Mouse (Mus musculus) testis, adult 2 months (tissue): ENCODE data around the gene Ifih1. TPM values are rescaled to one million over a fixed set of nuclear protein-coding genes. Genes with fewer than 3 reads are reported as not detected.

Source experiments
- H3K27ac ChIP-seq: fragments of 200-500 bp; 2 replicates; pipeline ENCODE4 v1.5.1; 2012; ENCODE audit warnings: low read depth, low read length; ENCODE audit not compliant: control insufficient read depth, insufficient read depth
- H3K27me3 ChIP-seq: fragments of 200-500 bp; 2 replicates; pipeline ENCODE4 v1.6.1; 2012; ENCODE audit warnings: mild to moderate bottlenecking, low read length, moderate library complexity; ENCODE audit not compliant: control insufficient read depth, insufficient read depth
- H3K36me3 ChIP-seq: fragments of 200-500 bp; 2 replicates; pipeline ENCODE4 v1.6.1; 2012; ENCODE audit warnings: mild to moderate bottlenecking, low read length; ENCODE audit not compliant: control insufficient read depth, insufficient read depth
- H3K4me1 ChIP-seq: fragments of 200-500 bp; 2 replicates; pipeline ENCODE4 v1.6.1; 2012; ENCODE audit warnings: low read length; ENCODE audit not compliant: control insufficient read depth, insufficient read depth
- H3K4me3 ChIP-seq: fragments of 200-500 bp; 2 replicates; pipeline ENCODE4 v1.5.1; 2012; ENCODE audit warnings: low read depth, mild to moderate bottlenecking, low read length, moderate library complexity, mixed read lengths; ENCODE audit not compliant: control insufficient read depth
- CTCF ChIP-seq: fragments of 200-500 bp; IDR thresholded peaks from 2 replicates; pipeline ENCODE4 v1.5.1; 2012; ENCODE audit warnings: low read depth, mild to moderate bottlenecking, inconsistent platforms, low read length, moderate library complexity; ENCODE audit not compliant: control insufficient read depth, insufficient read depth, insufficient replicate concordance
- POLR2A ChIP-seq: fragments of 200-500 bp; IDR thresholded peaks from 2 replicates; pipeline ENCODE4 v1.6.1; 2012; ENCODE audit warnings: low read depth, mild to moderate bottlenecking, inconsistent platforms, low read length, moderate library complexity; ENCODE audit not compliant: control insufficient read depth
- polyA plus RNA-seq: library from polyadenylated mRNA; depleted of rRNA; stranded (reverse); fragments of >200 nt; gene quantifications from 2 replicates; pipeline ENCODE4 v1.2.3, GENCODE M21; 2012

Ifih1 gene
- polyA plus RNA-seq, 1 experiment, result 0.26 TPM

DNA sequence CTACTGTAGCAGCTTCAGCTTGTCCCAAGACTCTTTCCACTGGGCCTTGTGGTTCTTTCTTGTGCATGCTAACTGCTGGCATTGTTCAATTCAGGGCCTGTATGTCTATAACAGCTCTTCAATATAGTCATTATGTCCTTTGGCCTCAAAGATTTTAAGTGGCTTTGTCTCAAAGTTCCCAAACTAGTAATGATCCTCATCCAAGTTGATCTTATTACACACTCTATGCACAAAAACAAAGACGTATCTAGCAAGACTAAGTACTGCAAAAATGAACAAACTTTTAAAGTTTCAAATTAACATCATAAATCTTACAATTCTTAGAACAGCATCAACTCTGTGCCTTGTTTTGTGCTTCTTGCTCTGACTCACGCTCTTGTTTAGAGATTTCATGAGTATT, 51.6 kb downstream of the Ifih1 start:
- Histone ChIP-seq H3K27ac (no peak overlapping the region), H3K4me3 (no peak overlapping the region), H3K36me3 (no peaks in the 10 kb centered on the region), H3K4me1 (no peaks in the 10 kb centered on the region), H3K27me3 (no peaks in the 10 kb centered on the region)
- no peak for TF ChIP-seq CTCF
- TF ChIP-seq POLR2A, result no peak

DNA sequence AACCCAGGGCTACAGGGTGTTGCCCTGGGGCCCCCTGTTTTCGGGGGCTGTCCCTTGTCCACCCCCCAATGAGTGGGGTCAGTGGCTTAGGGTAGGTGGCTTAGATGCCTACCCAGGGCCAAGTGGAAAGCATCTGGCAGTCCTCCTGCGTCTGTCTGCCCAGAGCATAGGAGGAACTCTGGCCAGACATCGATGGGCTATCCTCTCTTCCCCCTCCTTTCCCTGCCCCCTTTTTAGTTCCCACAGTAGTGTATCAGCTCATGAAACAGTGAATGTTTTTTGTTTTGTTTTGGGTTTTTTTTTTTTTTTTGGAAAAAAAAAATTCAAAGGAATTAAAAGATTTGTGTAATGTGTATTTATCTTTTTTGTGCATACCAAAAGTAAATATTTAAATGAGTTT, 54.5 kb downstream of the Ifih1 start:
- Histone ChIP-seq H3K4me3 (no peak overlapping the region), H3K4me1 (no peaks in the 10 kb centered on the region), H3K27me3 (no peaks in the 10 kb centered on the region), H3K27ac (no peak overlapping the region), H3K36me3 (no peaks in the 10 kb centered on the region)
- TF ChIP-seq POLR2A (no peak), CTCF (no peak)

DNA sequence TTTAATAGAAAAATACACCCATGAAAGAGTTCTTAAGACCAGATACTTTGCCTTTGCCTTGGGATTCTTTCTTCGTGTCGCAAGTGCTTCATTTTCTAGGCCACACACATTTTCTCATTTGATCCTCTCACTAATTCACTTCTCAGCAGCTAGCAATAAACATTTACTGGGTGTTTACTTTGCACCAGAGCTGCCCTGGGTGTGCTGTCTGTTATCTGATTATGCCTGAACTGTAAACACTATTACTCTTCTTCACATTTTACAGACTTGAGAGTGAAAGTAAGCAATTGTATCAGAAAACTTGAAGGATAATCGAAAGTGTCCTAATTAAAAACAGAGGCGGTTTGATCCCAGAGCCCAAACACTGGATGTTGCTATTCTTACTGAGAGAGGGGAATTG, 56.7 kb downstream of the Ifih1 start:
- TF ChIP-seq CTCF (no peak), POLR2A (no peak)
- Histone ChIP-seq H3K36me3 (no peaks in the 10 kb centered on the region), H3K4me3 (no peak overlapping the region), H3K4me1 (no peaks in the 10 kb centered on the region), H3K27me3 (no peaks in the 10 kb centered on the region), H3K27ac (no peak overlapping the region)

DNA sequence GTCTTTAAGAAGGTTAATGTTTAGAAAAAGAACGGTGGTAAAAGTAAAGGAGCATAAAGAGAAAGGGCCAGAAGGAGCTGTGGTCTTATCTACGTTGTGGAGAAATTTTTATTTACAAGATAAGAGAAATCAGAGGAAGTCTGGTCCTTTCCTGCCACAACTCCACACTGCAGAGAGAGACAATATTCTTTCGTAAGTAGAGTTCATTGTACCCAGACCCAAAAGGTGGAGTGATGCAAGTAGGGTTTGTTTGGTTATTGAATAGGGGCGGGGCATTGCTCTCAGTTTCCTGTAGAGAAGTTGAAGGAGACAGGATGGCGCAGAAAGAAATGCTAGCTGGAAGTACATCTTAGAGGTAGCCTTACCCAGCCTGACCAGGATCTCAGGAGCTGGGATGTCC, 60.3 kb downstream of the Ifih1 start:
- Histone ChIP-seq H3K36me3 (no peaks in the 10 kb centered on the region), H3K27me3 (no peaks in the 10 kb centered on the region), H3K4me3 (no peak overlapping the region), H3K4me1 (no peaks in the 10 kb centered on the region), H3K27ac (no peak overlapping the region)
- no peak for TF ChIP-seq CTCF
- TF ChIP-seq POLR2A, result no peak

GRCm38 (mm10) chr2:62574962-62575361, 71.1 kb downstream of the Ifih1 start:
- TF ChIP-seq POLR2A, result no peak
- TF ChIP-seq CTCF, result no peak
- no peaks in the 10 kb centered on the region for H3K4me1 ChIP-seq
- H3K36me3 ChIP-seq, result no peaks in the 10 kb centered on the region
- no peaks in the 10 kb centered on the region for H3K27me3 ChIP-seq
- no peak overlapping the region for H3K4me3 ChIP-seq
- H3K27ac ChIP-seq, result no peak overlapping the region

- no peak for TF ChIP-seq POLR2A
- no peak for TF ChIP-seq CTCF
- H3K4me1 ChIP-seq, result no peaks in the 10 kb centered on the region
- H3K27ac ChIP-seq, result no peak overlapping the region
- H3K36me3 ChIP-seq, result no peaks in the 10 kb centered on the region
- H3K27me3 ChIP-seq, result no peaks in the 10 kb centered on the region
- H3K4me3 ChIP-seq, result no peak overlapping the region
Measured at GRCm38 (mm10) chr2:62574250-62574649, 71.8 kb downstream of the Ifih1 start.

DNA sequence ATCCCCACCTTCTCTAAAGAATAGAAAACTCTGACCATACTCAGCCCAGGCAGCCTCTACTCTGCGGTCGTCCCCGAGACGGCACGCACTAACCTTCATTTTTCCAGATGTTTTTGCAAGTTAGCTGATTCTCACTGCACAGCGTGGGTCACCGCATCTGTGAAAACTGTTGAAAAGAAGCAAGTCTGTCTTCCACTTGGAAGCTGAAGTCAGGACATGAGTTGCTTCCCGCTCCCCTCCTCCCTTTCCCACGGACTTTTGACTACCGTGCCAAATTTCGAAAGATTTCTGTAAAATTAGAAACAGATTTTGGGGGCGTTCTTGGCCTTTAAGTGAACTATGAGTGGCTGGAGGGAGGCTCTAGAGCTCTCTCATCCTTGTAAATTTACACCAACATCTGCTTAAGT, 72.3 kb downstream of the Ifih1 start, which contains the start of gene Fap:
TSS of gene Fap (minus strand) at position 323 of the 407 bp plus-strand sequence.
- no peak within 1 kb of the TSS; the same call in 1 of the 2 replicates for H3K4me3 ChIP-seq
- H3K36me3 ChIP-seq, result no peaks in the 10 kb centered on the region
- H3K27ac ChIP-seq, result no peak within 1 kb of the TSS

More for the DNA sequence above, 72.3 kb downstream of the Ifih1 start, which contains the start of gene Fap:
- Histone ChIP-seq H3K4me1 (no peaks in the 10 kb centered on the region), H3K27me3 (no peaks in the 10 kb centered on the region)
- TF ChIP-seq CTCF (no peak), POLR2A (no peak)
